Mouse (Mus musculus): ENCODE measurements around the gene Kansl2. TPM values are rescaled to one million over a fixed set of nuclear protein-coding genes. Genes with fewer than 3 reads are reported as not detected.

The Kansl2 gene
- polyA plus RNA-seq (2015; fragmentation: Nextera tagmentation; extraction: Ambion mirVana) = 112 TPM in 2 replicates

- Histone ChIP-seq H3K27me3 (no peaks in the 10 kb centered on the region), H3K9me3 (no peaks in the 10 kb centered on the region), H3K4me1 (peaks cover 12% of the 10 kb centered on the region), H3K9ac (peak within 1 kb of the TSS; percentile 82), H3K27ac (peak within 1 kb of the TSS; percentile 98), H3K4me3 (peak within 1 kb of the TSS; percentile 91), H3K4me2 (peak within 1 kb of the TSS; percentile 68), H3K36me3 (peaks cover 20% of the 10 kb centered on the region)
- WGBS = under 1% methylated on average over 68 of the region's 70 CpGs
- peak; percentile 100 for ATAC-seq (ENCODE audit: borderline replicate concordance, extremely low read depth, low FRiP score, low TSS enrichment)
These were observed at the start of gene Kansl2 for GRCm38 (mm10) chr15:98533881-98534627. Gene Kansl2, minus strand, starts transcription at chr15:98534264.

- 64% methylated on average over 8 of the region's 8 CpGs for WGBS
These were observed 48.9 kb upstream of the Kansl2 start for GRCm38 (mm10) chr15:98582996-98583395.

GRCm38 (mm10) chr15:98582410-98582809, 48.3 kb upstream of the Kansl2 start:
- H3K9ac ChIP-seq = no peak overlapping the region
- WGBS = 66% methylated on average over 8 of the region's 8 CpGs
- H3K9me3 ChIP-seq = no peaks in the 10 kb centered on the region
- H3K4me1 ChIP-seq = no peaks in the 10 kb centered on the region
- H3K36me3 ChIP-seq = no peaks in the 10 kb centered on the region
- no peaks in the 10 kb centered on the region for H3K27me3 ChIP-seq
- H3K4me3 ChIP-seq = no peak overlapping the region
- ATAC-seq (ENCODE audit: borderline replicate concordance, extremely low read depth, low FRiP score, low TSS enrichment) = no peak
- no peak overlapping the region for H3K27ac ChIP-seq
- H3K4me2 ChIP-seq = no peak overlapping the region

More at GRCm38 (mm10) chr15:98582996-98583395, 48.9 kb upstream of the Kansl2 start:
- Histone ChIP-seq H3K4me1 (no peaks in the 10 kb centered on the region), H3K9me3 (no peaks in the 10 kb centered on the region), H3K9ac (no peak overlapping the region), H3K36me3 (no peaks in the 10 kb centered on the region), H3K4me3 (no peak overlapping the region), H3K27ac (no peak overlapping the region), H3K27me3 (no peaks in the 10 kb centered on the region), H3K4me2 (no peak overlapping the region)
- ATAC-seq (ENCODE audit: borderline replicate concordance, extremely low read depth, low FRiP score, low TSS enrichment) = no peak

- Histone ChIP-seq H3K9me3 (no peaks in the 10 kb centered on the region), H3K4me2 (no peak overlapping the region), H3K27ac (no peak overlapping the region), H3K27me3 (no peaks in the 10 kb centered on the region), H3K4me3 (no peak overlapping the region), H3K4me1 (no peaks in the 10 kb centered on the region), H3K9ac (no peak overlapping the region), H3K36me3 (no peaks in the 10 kb centered on the region)
- 39% methylated on average over 5 of the region's 5 CpGs for WGBS
- ATAC-seq (ENCODE audit: borderline replicate concordance, extremely low read depth, low FRiP score, low TSS enrichment) = peak; percentile 72
These were observed 45.9 kb upstream of the Kansl2 start for GRCm38 (mm10) chr15:98579795-98580464.

GRCm38 (mm10) chr15:98579310-98579709, 45.2 kb upstream of the Kansl2 start:
- Histone ChIP-seq H3K27ac (no peak overlapping the region), H3K4me3 (no peak overlapping the region), H3K4me1 (no peaks in the 10 kb centered on the region), H3K9me3 (no peaks in the 10 kb centered on the region), H3K4me2 (no peak overlapping the region), H3K27me3 (no peaks in the 10 kb centered on the region), H3K36me3 (no peaks in the 10 kb centered on the region), H3K9ac (no peak overlapping the region)
- ATAC-seq (ENCODE audit: borderline replicate concordance, extremely low read depth, low FRiP score, low TSS enrichment) = no peak
- WGBS = 86% methylated on average over 2 of the region's 2 CpGs

GRCm38 (mm10) chr15:98573293-98573692, 39.2 kb upstream of the Kansl2 start:
- H3K9me3 ChIP-seq = no peaks in the 10 kb centered on the region
- no peak overlapping the region for H3K4me3 ChIP-seq
- no peak for ATAC-seq (ENCODE audit: borderline replicate concordance, extremely low read depth, low FRiP score, low TSS enrichment)
- H3K4me2 ChIP-seq = no peak overlapping the region
- no peak overlapping the region for H3K9ac ChIP-seq
- no peaks in the 10 kb centered on the region for H3K36me3 ChIP-seq
- no peak overlapping the region for H3K27ac ChIP-seq
- H3K4me1 ChIP-seq = peaks cover 8% of the 10 kb centered on the region
- WGBS = 76% methylated on average over 4 of the region's 4 CpGs
- no peaks in the 10 kb centered on the region for H3K27me3 ChIP-seq

- no peaks in the 10 kb centered on the region for H3K27me3 ChIP-seq
- no peak within 1 kb of the TSS for H3K4me2 ChIP-seq
- H3K9me3 ChIP-seq = no peaks in the 10 kb centered on the region
- H3K27ac ChIP-seq = no peak within 1 kb of the TSS
- H3K4me1 ChIP-seq = peaks cover 12% of the 10 kb centered on the region
- WGBS = 72% methylated on average over 10 of the region's 10 CpGs
- no peak within 1 kb of the TSS for H3K4me3 ChIP-seq
- no peak for ATAC-seq (ENCODE audit: borderline replicate concordance, extremely low read depth, low FRiP score, low TSS enrichment)
- no peak within 1 kb of the TSS for H3K9ac ChIP-seq
- no peaks in the 10 kb centered on the region for H3K36me3 ChIP-seq
These were observed 36.9 kb upstream of the Kansl2 start, which contains the start of the genes Ccnt1 and 4930415O20Rik for GRCm38 (mm10) chr15:98570873-98571538. Gene Ccnt1, minus strand, starts transcription at chr15:98570923. Gene 4930415O20Rik, plus strand, starts transcription at chr15:98571004.

GRCm38 (mm10) chr15:98569795-98570365, 35.8 kb upstream of the Kansl2 start:
- Histone ChIP-seq H3K4me1 (peaks cover 23% of the 10 kb centered on the region), H3K9ac (no peak overlapping the region)
- WGBS = 72% methylated on average over 4 of the region's 4 CpGs

GRCm38 (mm10) chr15:98569216-98569615, 35.2 kb upstream of the Kansl2 start:
- ATAC-seq (ENCODE audit: borderline replicate concordance, extremely low read depth, low FRiP score, low TSS enrichment) = no peak
- peaks cover 26% of the 10 kb centered on the region for H3K4me1 ChIP-seq
- no peak overlapping the region for H3K27ac ChIP-seq
- peaks cover 7% of the 10 kb centered on the region; the same call in 1 of the 2 replicates for H3K36me3 ChIP-seq
- peak overlapping the region; percentile 80 for H3K4me3 ChIP-seq
- no peaks in the 10 kb centered on the region for H3K9me3 ChIP-seq
- H3K4me2 ChIP-seq = peak overlapping the region; percentile 71
- 54% methylated on average over 7 of the region's 7 CpGs for WGBS
- H3K27me3 ChIP-seq = no peaks in the 10 kb centered on the region
- H3K9ac ChIP-seq = peak overlapping the region; percentile 88

More at GRCm38 (mm10) chr15:98569795-98570365, 35.8 kb upstream of the Kansl2 start:
- Histone ChIP-seq H3K4me3 (no peak overlapping the region), H3K27me3 (no peaks in the 10 kb centered on the region), H3K27ac (no peak overlapping the region), H3K9me3 (no peaks in the 10 kb centered on the region), H3K4me2 (no peak overlapping the region), H3K36me3 (0 out of 2 replicates have a peak, but pooled peaks cover 5% of the 10 kb centered on the region)
- ATAC-seq (ENCODE audit: borderline replicate concordance, extremely low read depth, low FRiP score, low TSS enrichment) = no peak

- no peak for ATAC-seq (ENCODE audit: borderline replicate concordance, extremely low read depth, low FRiP score, low TSS enrichment)
- WGBS = 6% methylated on average over 22 of the region's 22 CpGs
- H3K4me1 ChIP-seq = peaks cover 26% of the 10 kb centered on the region
These were observed 34.4 kb upstream of the Kansl2 start for GRCm38 (mm10) chr15:98568256-98569033.

More at GRCm38 (mm10) chr15:98568256-98569033, 34.4 kb upstream of the Kansl2 start:
- Histone ChIP-seq H3K36me3 (peaks cover 10% of the 10 kb centered on the region), H3K27ac (peak overlapping the region; percentile 95), H3K9me3 (no peaks in the 10 kb centered on the region), H3K4me2 (peak overlapping the region; percentile 71), H3K27me3 (no peaks in the 10 kb centered on the region), H3K4me3 (peak overlapping the region; percentile 80), H3K9ac (peak overlapping the region; percentile 88)
